Mouse (Mus musculus) gastrocnemius, postnatal 14 days (tissue): ENCODE results near the gene Tfam. TPM values are rescaled to one million over a fixed set of nuclear protein-coding genes. Genes with fewer than 3 reads are reported as not detected.

ENCODE experiments used
- DNase-seq: peaks from one replicate; pipeline ENCODE4 v3.0.0; 2021; ENCODE audit warnings: mixed read lengths
- intact Hi-C: fragments of 180-260 bp; cut with DNase I; formaldehyde crosslinking; loops from one replicate; pipeline ENCODE4 v1.15.1; 2025; ENCODE audit warnings: low total_unique reads
- total RNA-seq, 2 experiments: library from RNA; stranded (reverse); gene quantifications; 2 replicates each; pipeline ENCODE4 v1.2.3; 2021

Gene Tfam
- total RNA-seq, 2 experiments from 2014 or later = 48.1 to 51.2 TPM

DNA sequence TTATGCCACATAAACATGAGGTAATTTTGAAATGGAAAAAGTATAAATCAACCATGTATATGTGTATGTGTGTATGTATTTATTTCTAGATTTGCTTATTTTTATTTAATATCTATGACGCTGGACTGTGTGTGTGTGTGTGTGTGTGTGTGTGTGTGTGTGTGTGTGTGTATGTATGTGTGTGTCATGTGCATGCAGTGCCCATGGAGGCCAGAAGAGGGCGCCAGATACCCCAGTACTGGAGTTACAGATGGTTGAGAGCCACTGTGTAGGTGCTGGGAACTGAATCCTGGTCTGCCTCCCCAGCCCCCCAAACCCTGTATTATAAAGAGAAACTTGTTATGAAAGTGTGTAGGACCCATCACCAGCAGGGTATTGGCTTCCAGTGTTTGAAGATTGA, 58.0 kb downstream of the Tfam start:
- intact Hi-C loops = no loop called here
- no peak for DNase-seq

DNA sequence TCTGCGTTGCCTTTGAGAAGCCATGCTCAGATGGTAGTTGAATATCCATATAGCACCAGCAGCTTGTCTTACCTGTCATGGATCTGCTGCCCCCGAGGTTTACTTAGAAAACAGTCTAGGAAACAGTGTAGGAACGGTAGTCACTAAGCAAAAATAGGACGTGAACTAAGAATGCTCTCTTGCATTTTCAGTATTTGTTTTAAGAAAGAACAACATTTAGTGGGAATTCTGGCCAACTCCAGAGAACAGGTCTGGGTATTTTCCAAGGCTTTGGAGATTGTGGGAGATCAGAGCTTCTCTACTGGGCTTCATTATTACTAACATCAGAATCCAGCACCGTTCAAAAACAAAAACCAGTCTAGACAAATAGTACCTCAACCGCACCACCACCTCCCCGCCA, 60.9 kb downstream of the Tfam start:
- intact Hi-C loops = no loop called here
- no peak for DNase-seq

- intact Hi-C loops = no loop called here
- DNase-seq = no peak
Measured at GRCm38 (mm10) chr10:71176341-71176740, 61.7 kb downstream of the Tfam start.

Other genes with a start within 250 kb of the Tfam start
- gene Bicc1, start 78.6 kb downstream of the Tfam start, total RNA-seq = 10 to 100 TPM; 18.6 to 20.6 TPM
- 100 to 1,000 TPM; 150 to 153 TPM for gene Ube2d1, start 47.0 kb upstream of the Tfam start, total RNA-seq
- gene Cisd1, start 106.7 kb upstream of the Tfam start, total RNA-seq = 100 to 1,000 TPM; 130 to 134 TPM
- 10 to 100 TPM; 10.8 to 11.8 TPM for gene Ipmk, start 109.5 kb upstream of the Tfam start, total RNA-seq